Mouse (Mus musculus): ENCODE results near the gene Disc1.

GRCm38 (mm10) chr8:125224271-125224699 lies 170.3 kb downstream of the Disc1 start:
- no peak for TF ChIP-seq POLR2A (IDR thresholded peaks at IDR 0.05; ENCODE audit: insufficient read depth, low read depth, low read length)
- no peak for TF ChIP-seq CTCF (IDR thresholded peaks at IDR 0.05)

Data from heart, adult 2 months (tissue).